Mouse (Mus musculus) mature B cell (primary cell): ENCODE data around the gene Spns1.
"Not testable (repeated sequence)": the region's sequence is repeated elsewhere in the genome, so short reads cannot be mapped to it uniquely, and the experiment has no call there.

Experiments
- in situ Hi-C: fragments of 300-500 bp; cut with MboI; formaldehyde crosslinking; loops from 2 replicates; pipeline ENCODE4 v1.14.3; 2019

Gene Spns1

DNA sequence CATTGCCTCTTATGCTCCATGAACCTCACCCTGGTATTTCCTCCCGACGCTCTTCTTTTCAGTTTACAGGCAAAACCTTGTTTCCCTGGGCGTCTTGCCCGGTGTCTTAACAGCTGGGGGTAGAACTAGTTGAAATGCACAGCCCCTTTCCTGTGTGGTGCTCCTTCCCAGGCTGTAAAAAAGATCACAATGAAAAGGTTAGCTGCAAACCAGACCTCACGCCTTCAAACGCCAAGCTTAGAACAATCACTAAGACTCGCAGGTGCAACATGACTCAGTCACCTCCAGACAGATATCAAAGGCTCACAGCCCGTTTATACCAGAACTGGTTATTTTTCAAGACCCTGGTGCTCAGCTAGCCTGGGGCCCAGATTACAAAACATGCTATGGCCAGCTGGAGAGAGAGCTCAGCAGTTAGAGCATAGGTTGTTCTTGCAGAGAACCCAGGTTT, 37.7 kb downstream of the Spns1 start:
- in situ Hi-C loops: loop anchor here (5.0 kb wide), 1 partner anchor 33 kb away; no protein-coding TSS in a partner anchor

DNA sequence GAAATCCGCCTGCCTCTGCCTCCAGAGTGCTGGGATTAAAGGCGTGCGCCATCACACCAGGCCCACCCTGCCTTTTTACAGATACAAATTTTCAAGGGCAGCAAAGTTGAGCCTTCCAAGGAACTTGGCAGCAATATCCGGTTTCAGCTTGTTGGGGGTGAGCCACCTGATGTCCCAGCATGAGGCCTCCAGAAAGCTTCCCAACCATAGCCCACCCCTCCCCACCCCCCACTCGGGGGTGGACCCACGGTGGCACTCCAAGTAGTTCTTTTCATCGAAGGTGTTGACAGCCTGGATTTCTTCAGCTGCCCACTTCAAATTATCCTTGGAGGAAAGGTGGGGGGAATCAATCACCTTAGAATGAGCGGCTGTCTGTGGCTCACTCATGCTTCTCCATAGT, 38.3 kb downstream of the Spns1 start:
- in situ Hi-C loops: loop anchor here (5.0 kb wide), 1 partner anchor 33 kb away; no protein-coding TSS in a partner anchor

DNA sequence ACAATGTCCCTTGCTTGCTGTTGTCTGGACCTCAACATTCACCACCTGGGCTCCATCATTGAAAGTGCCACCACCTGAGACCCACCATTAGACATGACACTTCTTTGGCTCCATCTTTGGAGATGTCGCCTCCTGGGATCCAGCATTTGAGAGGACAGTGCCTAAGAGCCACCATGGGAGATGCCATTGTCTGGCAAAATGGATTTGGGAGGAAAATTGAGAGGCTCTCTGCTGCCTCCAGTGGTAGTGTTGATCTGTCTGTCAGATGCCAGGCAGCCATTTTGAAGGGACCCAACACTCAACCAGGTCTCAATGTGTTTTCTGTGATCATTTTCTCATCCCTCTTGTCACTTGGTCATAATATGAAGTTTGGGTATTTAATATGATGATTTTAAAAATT, 41.7 kb downstream of the Spns1 start:
- in situ Hi-C loops: loop anchor here (5.0 kb wide), 1 partner anchor 37 kb away; no protein-coding TSS in a partner anchor

DNA sequence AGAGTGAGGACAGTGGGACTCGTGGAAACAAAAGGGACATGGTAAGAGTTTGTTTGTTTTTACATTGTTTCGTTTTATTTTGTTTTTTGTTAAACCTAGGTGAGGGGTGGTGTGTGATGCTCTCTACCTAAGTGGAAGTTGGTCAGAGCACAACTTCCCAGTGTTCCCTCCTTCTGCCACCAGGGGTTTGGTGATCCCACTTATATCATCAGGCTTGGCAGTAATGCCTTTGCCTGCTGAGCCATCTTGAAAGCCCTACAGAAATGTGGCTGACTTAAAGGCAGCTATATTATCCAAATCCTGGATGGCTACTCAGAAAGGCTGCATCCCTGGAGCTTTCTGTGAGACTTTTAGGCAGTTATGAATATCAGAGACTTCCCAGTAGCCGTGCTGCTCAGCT, 44.6 kb downstream of the Spns1 start:
- in situ Hi-C loops: no loop called here

DNA sequence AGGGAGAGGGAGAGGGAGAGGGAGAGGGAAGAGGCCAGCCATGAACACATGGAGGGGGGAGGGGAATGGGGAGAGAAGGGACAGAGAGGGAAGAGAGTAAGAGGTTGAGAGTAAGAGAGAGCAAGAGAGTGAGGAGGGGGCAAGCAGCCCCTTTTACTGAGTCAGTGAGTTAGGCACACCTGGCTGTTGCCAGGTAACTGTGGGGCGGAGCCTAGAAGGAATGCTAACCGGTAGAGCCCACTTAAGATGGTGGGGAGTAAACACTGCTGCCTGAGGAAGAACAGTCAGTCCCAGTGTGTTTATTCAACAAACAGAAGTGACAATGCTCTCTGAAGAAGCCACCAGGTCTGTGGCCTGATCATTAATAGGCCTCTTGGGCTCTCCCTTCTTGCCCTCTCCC, 46.6 kb downstream of the Spns1 start:
- in situ Hi-C loops: no loop called here

DNA sequence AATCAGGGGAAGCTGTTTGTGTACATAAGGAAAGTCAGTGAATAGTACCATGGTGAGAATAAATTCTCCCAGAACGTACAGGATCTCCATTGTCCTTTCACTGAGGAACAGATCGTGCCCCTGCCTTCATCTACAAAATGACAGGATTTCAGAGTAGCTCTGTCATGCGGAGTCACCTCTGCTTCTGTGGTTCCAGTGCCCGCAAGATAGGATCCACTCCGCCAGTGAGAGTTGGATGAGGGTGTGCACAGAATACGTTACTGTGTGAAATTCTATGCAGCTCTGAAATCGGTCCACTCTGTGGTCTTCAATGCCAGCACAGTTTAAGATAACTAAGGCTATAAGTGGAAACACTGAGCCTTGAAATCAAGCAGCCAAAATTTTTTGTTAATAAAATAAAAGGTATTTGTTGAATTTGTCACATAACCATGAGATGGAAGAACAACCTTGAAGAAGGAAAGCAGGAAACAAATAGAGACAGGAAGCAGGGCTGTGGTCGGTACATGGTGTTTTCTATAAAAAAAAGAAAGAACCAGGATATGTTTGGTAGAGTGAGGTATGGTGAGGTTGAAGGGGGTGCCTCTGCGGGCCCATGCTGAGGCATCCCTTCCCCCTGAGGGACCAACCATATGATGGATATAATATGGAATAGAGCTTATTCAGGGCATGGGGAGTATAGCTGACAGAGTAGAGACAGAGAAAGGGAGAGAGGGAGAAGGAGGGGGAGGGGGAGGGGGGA, 47.2 kb downstream of the Spns1 start:
- in situ Hi-C loops: no loop called here

DNA sequence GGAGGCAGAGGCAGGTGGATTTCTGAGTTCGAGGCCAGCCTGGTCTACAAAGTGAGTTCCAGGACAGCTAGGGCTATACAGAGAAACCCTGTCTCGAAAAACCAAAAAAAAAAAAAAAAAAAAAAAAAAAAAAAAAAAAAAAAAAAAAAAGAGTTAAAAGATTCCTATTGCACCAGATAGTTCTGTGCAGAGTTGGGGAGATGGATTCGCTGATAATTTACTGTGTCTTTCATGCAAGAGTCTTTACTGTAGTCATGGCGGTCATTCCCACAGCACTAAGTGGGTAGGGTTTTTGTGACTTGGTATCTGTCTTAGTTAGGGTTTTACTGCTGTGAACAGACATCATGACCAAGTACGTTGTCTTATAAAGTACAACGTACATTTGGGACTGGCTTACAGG, 48.4 kb downstream of the Spns1 start:
- in situ Hi-C loops: not testable (repeated sequence)

DNA sequence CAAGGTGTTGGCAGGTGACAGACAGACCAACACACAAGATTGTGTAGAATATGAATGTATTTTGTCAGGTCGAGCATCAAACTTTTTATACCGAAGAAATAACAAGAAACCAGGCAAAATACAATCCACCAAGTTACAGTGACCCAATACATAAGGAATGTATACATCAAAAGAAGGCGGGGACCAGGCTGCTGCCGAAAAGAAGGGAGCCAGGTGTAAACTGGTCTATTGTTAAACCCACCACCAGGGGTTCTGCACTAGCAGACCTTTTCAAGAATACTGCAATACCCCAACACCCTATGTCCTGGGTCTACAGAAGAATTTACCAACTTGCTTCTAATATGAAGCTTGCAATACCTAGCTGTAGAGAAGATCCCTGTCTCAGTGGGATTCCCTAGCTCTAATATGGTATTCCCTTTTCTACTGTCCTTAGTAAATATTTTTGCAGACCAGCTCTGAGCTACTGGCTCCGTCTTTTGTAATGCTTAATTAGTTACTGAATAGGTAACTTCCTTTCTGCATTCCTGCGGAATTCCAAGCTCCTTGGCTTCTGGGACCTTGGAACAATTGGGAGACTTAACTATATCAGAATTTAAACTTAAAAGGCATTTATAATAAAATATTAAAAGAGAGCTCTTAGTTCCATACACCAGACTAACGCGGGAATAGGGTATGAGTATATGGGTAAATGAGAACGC, 51.5 kb downstream of the Spns1 start:
- in situ Hi-C loops: not testable (repeated sequence)

DNA sequence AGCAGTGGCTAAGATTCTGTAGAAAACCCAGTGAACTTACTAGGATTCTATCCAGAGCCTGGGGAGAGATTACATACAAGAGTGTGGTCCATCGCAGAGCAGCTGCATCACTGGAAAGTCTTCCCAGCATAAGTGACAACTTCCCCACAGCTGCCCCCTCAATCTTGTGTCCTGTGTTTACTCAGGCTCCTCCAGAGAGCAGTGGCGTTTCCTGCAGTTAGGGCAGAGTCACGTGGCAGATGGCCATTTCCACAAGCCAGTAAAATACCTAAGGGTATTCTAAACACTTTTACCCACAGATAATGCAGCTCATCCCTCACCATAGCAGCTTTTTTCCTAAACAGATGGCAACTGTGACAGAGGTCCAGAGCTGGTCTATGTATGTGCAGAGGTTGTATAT, 52.5 kb downstream of the Spns1 start:
- in situ Hi-C loops: no loop called here

DNA sequence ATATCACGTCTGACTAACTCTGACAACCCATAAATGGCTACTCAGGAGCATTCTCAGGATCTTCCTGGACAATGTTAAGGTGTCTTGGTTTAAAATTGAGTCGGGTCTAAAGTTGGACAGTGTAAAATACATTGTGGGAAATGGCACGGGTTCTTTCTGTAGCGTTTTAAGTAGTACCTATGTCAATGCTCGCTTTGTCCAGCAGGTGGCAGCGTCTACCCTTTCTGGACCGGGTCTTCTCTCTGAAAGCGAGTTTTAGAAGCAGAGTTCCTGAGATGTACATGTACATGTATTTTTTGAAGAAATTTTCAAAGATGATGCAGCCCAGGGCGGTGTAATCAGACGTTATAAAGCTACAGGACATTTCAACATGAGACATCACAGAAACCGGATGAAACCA, 53.5 kb downstream of the Spns1 start:
- in situ Hi-C loops: no loop called here
